Mouse (Mus musculus) telencephalon, adult 2 months (tissue): ENCODE data around the gene Acox2.
"Not testable (repeated sequence)": the region's sequence is repeated elsewhere in the genome, so short reads cannot be mapped to it uniquely, and the experiment has no call there.

Experiments
- DNase-seq: peaks from one replicate; pipeline ENCODE4 v3.0.0-alpha.2; 2011; ENCODE audit warnings: low read depth, low spot score

The Acox2 gene

GRCm38 (mm10) chr14:8259166-8259565 is at the start of gene Acox2:
Acox2 (minus strand) TSS chr14:8259353.
- no peak for DNase-seq

GRCm38 (mm10) chr14:8308650-8309049 is 49.5 kb upstream of the Acox2 start:
- no peak for DNase-seq

GRCm38 (mm10) chr14:8306884-8307283 is 47.7 kb upstream of the Acox2 start:
- no peak for DNase-seq

- DNase-seq: no peak
These were observed 45.9 kb upstream of the Acox2 start for GRCm38 (mm10) chr14:8305014-8305413.

- DNase-seq: no peak
These were observed 44.9 kb upstream of the Acox2 start for GRCm38 (mm10) chr14:8304082-8304481.

GRCm38 (mm10) chr14:8302687-8303086 is 43.5 kb upstream of the Acox2 start:
- DNase-seq: no peak

- no peak for DNase-seq
These were observed 41.1 kb upstream of the Acox2 start for GRCm38 (mm10) chr14:8300281-8300680.

- no peak for DNase-seq
These were observed 38.7 kb upstream of the Acox2 start for GRCm38 (mm10) chr14:8297889-8298293.

GRCm38 (mm10) chr14:8294257-8294656 is 35.1 kb upstream of the Acox2 start:
- no peak for DNase-seq

- DNase-seq: not testable (repeated sequence)
These were observed 27.4 kb upstream of the Acox2 start for GRCm38 (mm10) chr14:8286595-8286994.

- DNase-seq: no peak
These were observed 24.6 kb upstream of the Acox2 start for GRCm38 (mm10) chr14:8283784-8284183.

GRCm38 (mm10) chr14:8271281-8271680 is 12.1 kb upstream of the Acox2 start:
- DNase-seq: not testable (repeated sequence)

GRCm38 (mm10) chr14:8264378-8264777 is 5.2 kb upstream of the Acox2 start:
- DNase-seq: no peak

GRCm38 (mm10) chr14:8262242-8262641 is 3.1 kb upstream of the Acox2 start:
- no peak for DNase-seq

GRCm38 (mm10) chr14:8260214-8260613 is 1.1 kb upstream of the Acox2 start:
- DNase-seq: no peak

GRCm38 (mm10) chr14:8258752-8259151 is 401 bp downstream of the Acox2 start:
- no peak for DNase-seq

GRCm38 (mm10) chr14:8258335-8258627 is 872 bp downstream of the Acox2 start:
- DNase-seq: no peak

GRCm38 (mm10) chr14:8257521-8258334 is 1.4 kb downstream of the Acox2 start:
- no peak for DNase-seq

- DNase-seq: no peak
These were observed 2.3 kb downstream of the Acox2 start for GRCm38 (mm10) chr14:8256881-8257280.

- DNase-seq: no peak
These were observed 3.1 kb downstream of the Acox2 start for GRCm38 (mm10) chr14:8256072-8256471.

GRCm38 (mm10) chr14:8255076-8255729 is 4.0 kb downstream of the Acox2 start:
- DNase-seq: peak; percentile 24

GRCm38 (mm10) chr14:8251330-8251885 is 7.7 kb downstream of the Acox2 start:
- DNase-seq: no peak
